Mouse (Mus musculus): ENCODE data around the gene Zdhhc3.

Zdhhc3 gene

GRCm38 (mm10) chr9:123115566-123115965 is 2.6 kb upstream of the Zdhhc3 start:
- no peak for DNase-seq (ENCODE audit: low spot score in 2 of 2)

DNA sequence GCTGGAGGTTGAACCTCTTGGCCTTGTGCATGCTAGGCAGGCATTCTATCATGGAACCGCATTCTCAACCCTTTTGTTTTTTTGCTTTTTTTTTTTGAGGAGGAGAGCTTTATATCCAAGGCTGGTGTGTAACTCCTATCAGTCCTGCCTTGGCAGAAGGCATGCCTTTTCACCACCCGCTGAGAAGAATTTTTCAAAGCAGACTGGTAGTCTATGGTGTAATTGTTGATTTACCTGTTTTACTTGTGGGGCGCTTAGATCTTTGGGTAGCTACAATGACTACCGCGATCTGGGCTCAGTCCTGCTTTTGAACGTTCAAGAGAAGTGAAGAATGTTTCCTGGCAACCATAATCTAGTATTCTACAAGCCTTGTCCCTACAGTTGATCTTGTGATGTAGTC is 926 bp upstream of the Zdhhc3 start:
- no peak for DNase-seq (ENCODE audit: low spot score in 2 of 2)

- no peak for DNase-seq (ENCODE audit: low spot score in 2 of 2)
These were observed 1.2 kb downstream of the Zdhhc3 start for GRCm38 (mm10) chr9:123111751-123112221.

DNA sequence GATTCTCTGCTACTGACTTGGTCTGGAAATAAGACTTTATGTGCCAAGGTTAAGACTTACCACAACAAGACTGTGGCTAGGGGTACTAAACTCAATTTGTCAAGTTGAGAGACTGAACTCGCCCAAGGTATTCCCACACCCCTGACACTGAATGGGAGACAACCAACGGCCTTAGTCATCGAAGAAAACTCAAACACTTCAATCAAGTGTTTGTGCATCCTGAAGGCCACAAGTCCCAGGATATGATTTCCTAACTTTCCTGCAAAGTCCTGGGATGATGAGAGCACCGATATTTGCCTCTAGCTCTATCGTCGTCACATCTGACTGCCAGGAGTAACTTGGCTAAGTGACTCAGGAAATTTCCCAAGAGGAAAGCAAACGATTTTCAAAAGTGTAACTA is 3.8 kb downstream of the Zdhhc3 start:
- DNase-seq (ENCODE audit: low spot score in 2 of 2) = no peak

DNA sequence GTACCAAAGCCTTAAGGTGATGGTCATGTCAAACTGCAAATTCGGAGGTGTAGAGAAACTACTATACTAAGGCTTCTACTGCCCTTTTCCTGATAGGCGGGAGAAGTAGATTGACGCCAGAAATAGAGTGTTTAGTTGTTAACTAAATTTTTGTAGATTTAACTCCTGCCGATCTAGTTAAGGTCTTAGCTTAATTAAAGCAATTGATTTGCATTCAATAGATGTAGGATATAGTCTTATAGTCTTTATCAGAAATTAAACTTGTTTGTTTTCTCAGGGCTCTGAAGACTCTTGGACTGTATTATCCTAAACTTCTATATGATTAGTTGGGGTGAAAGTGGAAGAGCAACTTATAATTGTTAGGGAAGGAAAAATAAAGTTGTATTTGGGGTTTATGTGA is 5.8 kb downstream of the Zdhhc3 start:
- DNase-seq (ENCODE audit: low spot score in 2 of 2) = no peak

- DNase-seq (ENCODE audit: low spot score in 2 of 2) = no peak
These were observed 8.6 kb downstream of the Zdhhc3 start for GRCm38 (mm10) chr9:123104362-123104761.

- no peak for DNase-seq (ENCODE audit: low spot score in 2 of 2)
These were observed 9.6 kb downstream of the Zdhhc3 start for GRCm38 (mm10) chr9:123103425-123103824.

DNA sequence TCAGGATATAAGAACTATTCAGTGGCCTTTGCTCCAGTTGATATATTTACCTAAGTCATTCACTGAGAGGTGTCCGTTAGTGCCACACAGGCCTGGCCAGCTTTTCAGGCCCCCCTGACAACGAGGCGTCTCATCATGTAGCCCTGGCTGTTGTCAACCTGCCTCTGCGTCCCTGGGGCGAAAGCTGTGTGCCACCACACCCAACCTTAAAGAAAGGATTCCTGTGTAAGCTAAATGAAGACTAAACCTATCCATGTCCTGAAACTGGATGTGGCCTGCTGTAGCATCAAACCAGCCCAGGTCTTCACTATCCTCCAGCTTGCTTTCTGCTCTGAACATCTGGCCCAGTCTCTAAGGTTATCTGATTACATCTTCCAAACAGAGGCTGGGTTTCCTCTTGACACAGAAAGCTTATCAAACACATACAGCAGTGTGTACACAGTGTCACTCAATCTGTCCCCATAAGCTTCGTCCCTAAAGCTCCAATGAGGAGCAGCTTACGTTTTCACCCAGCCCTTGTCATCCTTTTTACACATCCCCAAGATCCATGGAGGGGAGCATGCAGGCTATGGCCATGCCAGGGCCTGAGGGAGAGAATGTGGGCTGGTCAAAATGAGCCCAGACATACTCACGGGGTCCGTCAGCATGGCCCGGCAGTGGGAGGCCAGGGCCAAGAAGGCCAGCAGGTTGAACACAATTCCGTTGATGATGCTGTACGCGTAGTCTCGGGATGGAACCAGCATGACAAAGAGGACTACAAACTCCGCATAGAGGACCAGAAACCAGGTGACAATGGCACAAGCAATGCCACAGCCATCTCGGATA is 13.2 kb downstream of the Zdhhc3 start:
- DNase-seq (ENCODE audit: low spot score in 2 of 2) = no peak

DNA sequence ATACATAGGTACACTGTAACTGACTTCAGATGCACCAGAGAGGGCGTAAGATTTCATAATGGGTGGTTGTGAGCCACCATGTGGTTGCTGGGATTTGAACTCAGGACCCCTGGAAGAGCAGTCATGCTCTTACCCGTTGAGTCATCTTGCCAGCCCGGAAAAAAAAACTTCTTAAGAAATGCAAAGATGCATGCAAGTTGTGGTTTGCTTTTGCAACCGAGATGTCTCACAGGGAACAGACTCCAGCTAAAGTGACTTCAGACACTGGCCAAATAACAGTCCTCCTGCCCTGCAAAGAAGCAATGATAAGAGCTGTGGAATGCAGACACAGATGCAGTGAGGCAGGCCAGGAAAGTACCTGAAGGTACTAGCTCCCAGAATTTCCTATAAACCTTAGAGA is 22.2 kb downstream of the Zdhhc3 start:
- no peak for DNase-seq (ENCODE audit: low spot score in 2 of 2)

- no peak for DNase-seq (ENCODE audit: low spot score in 2 of 2)
These were observed 25.4 kb downstream of the Zdhhc3 start for GRCm38 (mm10) chr9:123087558-123087957.

DNA sequence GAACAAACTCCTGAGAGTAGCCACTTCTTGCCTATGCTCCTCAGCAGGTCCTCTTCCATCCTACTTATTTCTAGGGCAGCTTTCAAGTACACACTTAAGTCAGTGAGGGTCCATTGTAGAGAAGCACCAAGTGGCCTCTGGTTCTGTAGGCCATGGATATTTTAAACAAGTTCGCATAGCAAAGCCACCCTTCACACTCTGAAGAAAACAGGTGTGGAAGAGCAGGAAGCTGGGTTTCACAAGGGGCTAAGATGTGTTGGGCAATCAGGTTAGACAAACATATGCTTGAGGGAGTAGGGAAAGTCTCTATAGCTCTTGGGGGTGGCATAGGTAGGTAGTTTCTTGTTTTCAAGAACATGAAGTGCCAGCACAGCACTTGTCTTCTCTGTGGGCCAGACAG is 27.6 kb downstream of the Zdhhc3 start:
- DNase-seq (ENCODE audit: low spot score in 2 of 2) = no peak

GRCm38 (mm10) chr9:123080796-123081195 is 32.2 kb downstream of the Zdhhc3 start:
- no peak for DNase-seq (ENCODE audit: low spot score in 2 of 2)

DNA sequence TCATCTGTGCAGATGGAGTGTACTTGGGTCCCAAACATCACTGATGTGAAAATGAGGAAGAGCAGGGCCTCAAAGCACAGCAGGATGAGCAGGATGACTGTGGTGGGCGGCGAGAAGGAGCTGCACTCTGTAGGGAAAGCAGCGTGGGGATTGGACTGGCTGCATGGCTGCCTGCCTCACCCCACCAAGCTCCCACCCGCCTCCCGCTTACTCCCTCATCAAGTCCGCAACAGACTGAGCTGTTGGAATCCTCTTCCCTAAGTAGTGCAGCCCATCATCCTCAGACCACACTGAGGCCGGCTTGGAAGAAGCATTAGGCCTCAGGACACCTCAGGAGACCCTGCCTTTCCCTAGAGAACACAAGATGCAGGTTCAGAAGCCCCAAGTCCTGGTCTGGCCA is 32.6 kb downstream of the Zdhhc3 start:
- peak in 1 of 2 experiments; percentile 13 for DNase-seq (ENCODE audit: low spot score in 2 of 2)

DNA sequence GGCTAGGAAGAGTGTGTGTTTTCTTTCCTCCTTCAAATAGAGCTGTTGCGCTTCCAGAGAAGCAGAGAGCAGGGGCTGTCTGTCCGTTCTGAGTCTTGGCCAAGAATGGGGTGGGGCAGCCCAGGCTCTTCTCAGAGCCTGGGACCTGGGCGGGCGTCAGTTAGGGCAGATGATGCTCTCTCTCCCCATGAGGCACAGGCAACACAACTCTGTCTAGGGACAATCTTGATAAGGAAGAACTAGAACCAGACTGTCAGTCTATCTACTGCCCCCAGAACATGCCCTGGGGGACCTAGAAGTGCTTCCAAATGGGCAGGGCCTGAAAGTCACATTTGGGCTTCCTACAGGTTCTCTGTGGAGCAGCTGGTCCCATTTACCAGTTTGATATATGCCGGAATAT is 33.9 kb downstream of the Zdhhc3 start:
- no peak for DNase-seq (ENCODE audit: low spot score in 2 of 2)

- DNase-seq (ENCODE audit: low spot score in 2 of 2) = no peak
These were observed 52.8 kb downstream of the Zdhhc3 start for GRCm38 (mm10) chr9:123060172-123060571.

- no peak for DNase-seq (ENCODE audit: low spot score in 2 of 2)
These were observed 54.2 kb downstream of the Zdhhc3 start for GRCm38 (mm10) chr9:123058724-123059292.

DNA sequence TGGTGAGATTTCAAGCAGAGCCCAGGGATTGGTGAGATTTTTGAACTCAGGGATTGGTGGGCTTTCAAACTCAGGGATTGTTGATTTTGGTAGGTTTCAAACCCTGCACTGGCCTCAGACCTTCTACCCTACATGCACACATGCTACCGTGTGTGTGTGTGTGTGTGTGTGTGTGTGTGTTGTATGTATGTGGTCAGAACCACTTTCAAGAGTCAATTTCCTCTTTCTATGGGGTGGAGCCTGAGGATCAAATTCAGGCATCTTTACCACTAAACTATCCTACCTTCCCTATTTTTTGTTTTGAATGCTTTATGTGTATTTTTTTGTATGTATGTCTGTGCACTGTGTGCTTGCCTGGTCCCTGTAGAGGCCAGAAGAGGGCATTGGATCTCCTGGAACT is 65.3 kb downstream of the Zdhhc3 start:
- no peak for DNase-seq (ENCODE audit: low spot score in 2 of 2)

- DNase-seq (ENCODE audit: low spot score in 2 of 2) = no peak
These were observed 78.6 kb downstream of the Zdhhc3 start, which contains the start of gene Tgm4 for GRCm38 (mm10) chr9:123034426-123034825. Gene Tgm4, plus strand, starts transcription at chr9:123034726.

DNA sequence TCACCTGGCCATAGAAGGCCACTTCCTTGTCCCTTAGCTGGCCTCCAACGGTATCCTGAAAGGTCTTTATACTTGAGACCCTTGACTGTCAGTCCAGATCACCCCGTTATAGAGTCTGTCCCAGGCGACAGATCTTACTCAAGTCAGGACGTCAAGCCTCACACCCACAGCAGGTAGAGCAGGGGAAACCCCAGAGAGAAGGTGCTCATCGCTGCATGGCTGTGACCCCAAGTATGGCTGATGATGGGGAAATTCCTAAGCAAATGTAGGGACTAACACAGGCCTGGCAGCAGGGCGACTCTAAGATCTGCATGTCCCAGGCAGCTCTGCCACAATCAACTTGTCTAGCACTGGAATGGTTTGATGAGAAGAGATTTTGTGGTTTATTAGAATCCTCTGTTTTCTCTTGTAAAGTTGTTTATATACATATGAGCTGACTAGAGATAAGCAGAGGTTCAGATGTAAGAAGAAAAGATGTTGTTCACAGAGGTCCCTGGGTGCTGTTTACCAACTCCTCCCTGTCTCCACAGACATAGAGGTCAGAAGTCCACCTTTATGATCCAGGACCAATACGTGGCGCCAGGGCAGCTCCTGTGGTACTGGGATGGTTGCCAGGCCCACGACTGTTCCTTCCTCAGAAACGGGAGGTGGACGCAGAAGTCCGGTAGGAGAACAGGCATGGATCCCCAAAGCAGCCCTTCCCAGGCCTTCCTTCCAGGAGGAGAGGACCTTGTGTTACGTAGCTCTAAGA is 81.3 kb downstream of the Zdhhc3 start:
- DNase-seq (ENCODE audit: low spot score in 2 of 2) = no peak

GRCm38 (mm10) chr9:123024201-123024600 is 88.8 kb downstream of the Zdhhc3 start:
- DNase-seq (ENCODE audit: low spot score in 2 of 2) = no peak

DNA sequence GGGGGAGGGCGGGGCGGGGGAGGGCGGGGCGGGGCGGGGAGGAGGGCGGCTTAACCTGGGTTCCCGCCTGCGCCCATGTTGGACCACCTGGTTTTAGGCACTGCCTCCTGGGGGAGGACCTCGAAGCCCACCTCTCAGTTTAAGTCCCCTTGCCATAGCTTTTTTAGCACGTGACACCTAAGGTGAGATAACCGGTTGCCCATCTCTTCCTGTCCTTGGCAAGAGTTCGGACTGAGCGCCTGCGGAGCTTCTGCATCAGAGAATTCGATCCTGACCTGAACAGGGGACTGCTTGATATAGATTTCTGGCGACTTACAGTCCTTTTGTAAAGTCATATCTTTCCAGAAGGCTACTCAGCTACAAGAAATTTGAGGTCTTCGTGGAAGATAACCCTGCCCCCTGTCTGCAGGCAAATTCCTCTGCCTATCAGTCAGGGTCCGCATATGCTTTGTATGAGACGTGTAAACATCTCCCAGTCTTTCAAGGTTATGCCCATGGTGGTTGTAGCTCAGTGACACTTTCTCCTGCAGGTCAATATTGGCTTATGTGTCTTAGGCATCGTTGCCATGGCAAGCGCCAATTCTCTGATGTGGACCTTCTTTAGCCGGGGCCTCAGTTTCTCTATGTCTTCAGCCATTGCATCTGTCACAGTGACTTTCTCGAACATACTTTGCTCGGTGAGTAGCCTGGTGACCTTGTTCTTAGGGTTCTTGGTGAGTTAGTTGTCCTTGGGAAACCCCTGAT is 91.2 kb downstream of the Zdhhc3 start:
- DNase-seq (ENCODE audit: low spot score in 2 of 2) = peak in 1 of 2 experiments; percentile 36
